In the genomic region with DNA sequence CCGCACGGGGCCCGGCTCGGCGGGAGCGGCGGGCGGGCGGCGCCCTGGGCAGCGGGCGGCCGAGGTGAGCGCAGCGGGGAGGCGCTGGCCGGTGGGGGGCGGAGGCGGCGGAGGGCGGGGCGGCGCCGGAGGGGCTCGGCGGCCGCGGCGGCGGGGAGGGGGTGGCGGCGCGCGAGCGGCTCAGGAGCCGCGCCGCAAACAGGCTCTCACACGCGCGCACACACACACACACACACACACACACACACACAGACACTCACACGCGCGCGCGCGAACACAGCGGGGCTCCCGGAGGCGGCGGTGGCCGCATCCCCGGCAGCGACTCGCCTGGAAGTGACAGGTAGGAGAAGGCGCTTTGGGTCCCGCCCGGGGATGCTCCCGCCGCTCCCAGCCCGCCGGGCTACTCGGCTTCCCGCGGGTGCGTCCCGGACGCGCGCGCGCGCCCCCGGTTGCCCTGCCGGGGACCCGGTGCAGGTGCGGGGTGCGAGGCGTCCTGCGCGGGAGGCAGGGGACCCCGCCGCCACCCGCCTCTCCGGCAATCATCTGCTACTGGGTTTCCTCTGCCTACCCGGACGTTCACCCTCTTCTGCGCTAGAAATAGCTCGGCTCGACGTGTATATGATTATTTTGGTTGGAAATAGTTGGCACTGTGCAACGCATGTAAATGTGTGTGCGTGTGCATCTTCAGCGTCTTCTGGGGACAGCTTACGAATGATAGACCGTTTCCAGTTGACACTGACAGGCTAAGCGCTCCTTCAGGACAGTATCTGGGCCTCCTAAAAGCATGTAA, we compare ENCODE assay signal across 9 mouse cellular contexts. TPM values are rescaled to one million over a fixed set of nuclear protein-coding genes. Genes with fewer than 3 reads are reported as not detected.
DNase-seq lines count a peak whose midpoint lies in the region; ATAC-seq and TF ChIP-seq lines count a peak whose summit lies in the region.
"Had no signal": no experiment of that assay in that cellular context is flagged by ENCODE, and none has a peak within 500 bp of the region (broad histone marks: within the 10 kb centered on the region; RNA-seq: fewer than 3 reads in every experiment).

No protein-coding gene starts in this region.

- peak overlapping the region; percentile 74 for H3K9ac ChIP-seq in embryonic facial prominence, embryonic 15.5 days
- peak overlapping the region; percentile 88 for H3K9ac ChIP-seq in heart, embryonic 12.5 days
- H3K9ac ChIP-seq in kidney, embryonic 15.5 days, result peak overlapping the region; percentile 96
- H3K9ac ChIP-seq in liver, embryonic 13.5 days, result peak overlapping the region; percentile 81
- H3K9ac ChIP-seq in stomach, postnatal 0 days (ENCODE audit: low read length), result peak overlapping the region; percentile 91

- ATAC-seq in embryonic facial prominence, embryonic 15.5 days (ENCODE audit: insufficient number of reproducible peaks, low FRiP score, low TSS enrichment, low read depth), result peak; percentile 81
- ATAC-seq in heart, embryonic 12.5 days (ENCODE audit: insufficient number of reproducible peaks, low FRiP score), result peak; percentile 80
- ATAC-seq in kidney, embryonic 15.5 days (replicated peaks; ENCODE audit: low FRiP score), result peak; percentile 76; the same call in 1 of the 2 replicates
- ATAC-seq in liver, embryonic 13.5 days (ENCODE audit: low read depth), result peak; percentile 75
- ATAC-seq in stomach, postnatal 0 days (ENCODE audit: low FRiP score, low TSS enrichment), result peak; percentile 79

- peak overlapping the region; percentile 90 for H3K4me2 ChIP-seq in embryonic facial prominence, embryonic 15.5 days (replicated peaks)
- peak overlapping the region; percentile 72 for H3K4me2 ChIP-seq in heart, embryonic 12.5 days
- H3K4me2 ChIP-seq in kidney, embryonic 15.5 days, result peak overlapping the region; percentile 85
- H3K4me2 ChIP-seq in liver, embryonic 13.5 days, result peak overlapping the region; percentile 84
- H3K4me2 ChIP-seq in stomach, postnatal 0 days (replicated peaks; ENCODE audit: low read depth), result peak overlapping the region; percentile 84

- WGBS in bone marrow, adult 2 months, result 9% methylated on average over 97 of the region's 97 CpGs
- WGBS in embryonic facial prominence, embryonic 15.5 days, result under 1% methylated on average over 48 of the region's 97 CpGs
- WGBS in heart, embryonic 12.5 days, result under 1% methylated on average over 51 of the region's 97 CpGs
- WGBS in kidney, embryonic 15.5 days, result under 1% methylated on average over 55 of the region's 97 CpGs
- under 1% methylated on average over 47 of the region's 97 CpGs for WGBS in liver, embryonic 13.5 days (ENCODE audit: insufficient replicate concordance)
- WGBS in stomach, postnatal 0 days, result 2% methylated on average over 64 of the region's 97 CpGs

- DNase-seq in B cell, adult 2 months, result peak; percentile 21 to 42
- DNase-seq in liver, embryonic 13.5 days, result peak; percentile 10
- DNase-seq in neural tube, embryonic 10.5 days (ENCODE audit: extremely low spot score, low spot score), result peak; percentile 75
- DNase-seq in stomach, postnatal 0 days (ENCODE audit: low spot score), result peak; percentile 66

- H3K4me1 ChIP-seq in bone marrow, adult 2 months (ENCODE audit: control insufficient read depth, insufficient read depth, low read length), result no peaks in the 10 kb centered on the region; the same call in 1 of the 2 replicates
- 0 out of 2 replicates have a peak, but pooled peaks cover 6% of the 10 kb centered on the region for H3K4me1 ChIP-seq in embryonic facial prominence, embryonic 15.5 days
- H3K4me1 ChIP-seq in heart, embryonic 12.5 days (replicated peaks), result 0 out of 2 replicates have a peak, but pooled peaks cover 3% of the 10 kb centered on the region
- H3K4me1 ChIP-seq in kidney, embryonic 15.5 days, result peaks cover 12% of the 10 kb centered on the region
- H3K4me1 ChIP-seq in liver, embryonic 13.5 days (replicated peaks), result no peaks in the 10 kb centered on the region; the same call in 1 of the 2 replicates
- H3K4me1 ChIP-seq in stomach, postnatal 0 days (replicated peaks; ENCODE audit: control insufficient read depth, insufficient read depth), result no peaks in the 10 kb centered on the region

- H3K9me3 ChIP-seq in embryonic facial prominence, embryonic 15.5 days (replicated peaks), result no peaks in the 10 kb centered on the region
- no peaks in the 10 kb centered on the region for H3K9me3 ChIP-seq in heart, embryonic 12.5 days (replicated peaks)
- H3K9me3 ChIP-seq in kidney, embryonic 15.5 days (replicated peaks), result no peaks in the 10 kb centered on the region
- H3K9me3 ChIP-seq in liver, embryonic 13.5 days (replicated peaks), result no peaks in the 10 kb centered on the region
- H3K9me3 ChIP-seq in stomach, postnatal 0 days (ENCODE audit: control insufficient read depth, low read length), result no peaks in the 10 kb centered on the region

- no peak for TF ChIP-seq CTCF in bone marrow, adult 2 months (IDR thresholded peaks at IDR 0.05; ENCODE audit: control insufficient read depth, insufficient read depth, low read length)
- no peak for TF ChIP-seq CTCF in stomach, postnatal 0 days (IDR thresholded peaks at IDR 0.05; ENCODE audit: low read depth)

- no peak for TF ChIP-seq POLR2A in bone marrow, adult 2 months (IDR thresholded peaks at IDR 0.05; ENCODE audit: borderline replicate concordance, control insufficient read depth, low read depth, low read length)

- no peaks in the 10 kb centered on the region for H3K27me3 ChIP-seq in embryonic facial prominence, embryonic 15.5 days
- H3K27me3 ChIP-seq in heart, embryonic 12.5 days (replicated peaks), result no peaks in the 10 kb centered on the region
- no peaks in the 10 kb centered on the region for H3K27me3 ChIP-seq in kidney, embryonic 15.5 days
- H3K27me3 ChIP-seq in liver, embryonic 13.5 days, result peaks cover 10% of the 10 kb centered on the region
- no peaks in the 10 kb centered on the region for H3K27me3 ChIP-seq in stomach, postnatal 0 days (ENCODE audit: control insufficient read depth, insufficient read depth, low read length)
- H3K27me3 ChIP-seq: CH12.LX had no signal

- H3K4me3 ChIP-seq in bone marrow, adult 2 months (replicated peaks; ENCODE audit: control insufficient read depth, low read depth, low read length), result peak overlapping the region; percentile 69
- H3K4me3 ChIP-seq in embryonic facial prominence, embryonic 15.5 days (replicated peaks), result peak overlapping the region; percentile 82
- H3K4me3 ChIP-seq in heart, embryonic 12.5 days, result peak overlapping the region; percentile 88
- peak overlapping the region; percentile 85 for H3K4me3 ChIP-seq in kidney, embryonic 15.5 days (replicated peaks)
- H3K4me3 ChIP-seq in liver, embryonic 13.5 days (replicated peaks), result peak overlapping the region; percentile 72
- H3K4me3 ChIP-seq in stomach, postnatal 0 days (ENCODE audit: low read depth, low read length), result peak overlapping the region; percentile 73

- H3K27ac ChIP-seq in bone marrow, adult 2 months (ENCODE audit: control insufficient read depth, insufficient read depth, low read depth, low read length, poor library complexity), result no peak overlapping the region; the same call in 1 of the 2 replicates
- peak overlapping the region; percentile 93 for H3K27ac ChIP-seq in embryonic facial prominence, embryonic 15.5 days (replicated peaks)
- H3K27ac ChIP-seq in heart, embryonic 12.5 days (ENCODE audit: poor library complexity, severe bottlenecking), result peak overlapping the region; percentile 96
- peak overlapping the region; percentile 97 for H3K27ac ChIP-seq in kidney, embryonic 15.5 days
- H3K27ac ChIP-seq in liver, embryonic 13.5 days, result peak overlapping the region; percentile 80
- peak overlapping the region; percentile 94 for H3K27ac ChIP-seq in stomach, postnatal 0 days (replicated peaks)

- TF ChIP-seq EP300 in stomach, postnatal 0 days (optimal IDR thresholded peaks at IDR 0.05), result no peak

- H3K36me3 ChIP-seq in embryonic facial prominence, embryonic 15.5 days, result no peaks in the 10 kb centered on the region
- H3K36me3 ChIP-seq in heart, embryonic 12.5 days, result peaks cover 8% of the 10 kb centered on the region; the same call in 1 of the 2 replicates
- no peaks in the 10 kb centered on the region for H3K36me3 ChIP-seq in kidney, embryonic 15.5 days
- H3K36me3 ChIP-seq in liver, embryonic 13.5 days, result no peaks in the 10 kb centered on the region
- H3K36me3 ChIP-seq in stomach, postnatal 0 days (ENCODE audit: control insufficient read depth, insufficient read depth, low read length), result no peaks in the 10 kb centered on the region

RNA-seq across cellular contexts. Expression of a gene that starts 0.8 kb away (rescaled TPM):
- 4.2 and 12.1 TPM in 2 replicates for polyA plus RNA-seq in bone marrow, adult 2 months (2011; ENCODE audit: insufficient read depth, insufficient read length, low replicate concordance, missing spikeins)
- polyA plus RNA-seq in embryonic facial prominence, embryonic 15.5 days (2015; fragmentation: Nextera tagmentation; extraction: Ambion mirVana), result 16.1 and 20.6 TPM in 2 replicates
- 33.2 and 34.4 TPM in 2 replicates for polyA plus RNA-seq in heart, embryonic 12.5 days (2016; fragmentation: Nextera tagmentation; extraction: Ambion mirVana)
- polyA plus RNA-seq in kidney, embryonic 15.5 days (2015; fragmentation: Nextera tagmentation; extraction: Ambion mirVana), result 19.0 and 20.9 TPM in 2 replicates
- polyA plus RNA-seq in liver, embryonic 13.5 days (2015; fragmentation: Nextera tagmentation; extraction: Ambion mirVana), result 3.1 and 3.8 TPM in 2 replicates
- polyA plus RNA-seq in stomach, postnatal 0 days (2015; fragmentation: Nextera tagmentation; extraction: Ambion mirVana), result 12.9 and 14.4 TPM in 2 replicates

Comparison
In these comparisons a context has a peak if more than half of its experiments do, and no peak if none do; other contexts are left out.
1. DNase-seq: peak in every context shown above with its lines; median percentile 75 in neural tube, embryonic 10.5 days; 66 in stomach, postnatal 0 days; 32 in B cell, adult 2 months; 10 in liver, embryonic 13.5 days.